Mouse (Mus musculus): ENCODE measurements around the gene Nf2. TPM values are rescaled to one million over a fixed set of nuclear protein-coding genes. Genes with fewer than 3 reads are reported as not detected.
A peak's percentile ranks its signal among the peaks of the same experiment; 100 is the strongest.

Gene Nf2
- polyA plus RNA-seq, 1 experiment, result 21.3 TPM

GRCm38 (mm10) chr11:4858416-4858815, 9.1 kb upstream of the Nf2 start:
- H3K36me3 ChIP-seq (ENCODE audit: control insufficient read depth, insufficient read depth, low read length), result no peaks in the 10 kb centered on the region
- no peaks in the 10 kb centered on the region for H3K4me1 ChIP-seq (ENCODE audit: control insufficient read depth, insufficient read depth, insufficient read length)
- WGBS, result 59% methylated on average over 2 of the region's 2 CpGs
- no peak overlapping the region for H3K27ac ChIP-seq (ENCODE audit: insufficient read depth, low read length)
- H3K4me3 ChIP-seq (ENCODE audit: extremely low read depth, insufficient read depth, insufficient read length), result no peak overlapping the region
- no peak for DNase-seq (ENCODE audit: low read depth in 1 of 2, low spot score in 2 of 2)
- no peaks in the 10 kb centered on the region for H3K27me3 ChIP-seq (ENCODE audit: control insufficient read depth, insufficient read depth, low read length)
- TF ChIP-seq CTCF (IDR thresholded peaks at IDR 0.05; ENCODE audit: extremely low read depth, insufficient read depth, insufficient read length, insufficient replicate concordance) (no peak), POLR2A (IDR thresholded peaks at IDR 0.05; ENCODE audit: low read depth, low read length) (no peak)

- no peaks in the 10 kb centered on the region for H3K4me1 ChIP-seq (ENCODE audit: control insufficient read depth, insufficient read depth, insufficient read length)
- no peaks in the 10 kb centered on the region for H3K27me3 ChIP-seq (ENCODE audit: control insufficient read depth, insufficient read depth, low read length)
- TF ChIP-seq POLR2A (IDR thresholded peaks at IDR 0.05; ENCODE audit: low read depth, low read length) (no peak), CTCF (IDR thresholded peaks at IDR 0.05; ENCODE audit: extremely low read depth, insufficient read depth, insufficient read length, insufficient replicate concordance) (no peak)
- H3K27ac ChIP-seq (ENCODE audit: insufficient read depth, low read length), result no peak overlapping the region
- no peak overlapping the region for H3K4me3 ChIP-seq (ENCODE audit: extremely low read depth, insufficient read depth, insufficient read length)
- no peak for DNase-seq (ENCODE audit: low read depth in 1 of 2, low spot score in 2 of 2)
- 92% methylated on average over 5 of the region's 5 CpGs for WGBS
- no peaks in the 10 kb centered on the region for H3K36me3 ChIP-seq (ENCODE audit: control insufficient read depth, insufficient read depth, low read length)
These were observed 4.8 kb upstream of the Nf2 start for GRCm38 (mm10) chr11:4854181-4854580.

GRCm38 (mm10) chr11:4853021-4853420, 3.7 kb upstream of the Nf2 start:
- no peak for TF ChIP-seq CTCF (IDR thresholded peaks at IDR 0.05; ENCODE audit: extremely low read depth, insufficient read depth, insufficient read length, insufficient replicate concordance)
- TF ChIP-seq POLR2A (IDR thresholded peaks at IDR 0.05; ENCODE audit: low read depth, low read length), result no peak
- Histone ChIP-seq H3K27me3 (ENCODE audit: control insufficient read depth, insufficient read depth, low read length) (no peaks in the 10 kb centered on the region), H3K4me3 (ENCODE audit: extremely low read depth, insufficient read depth, insufficient read length) (no peak overlapping the region), H3K4me1 (ENCODE audit: control insufficient read depth, insufficient read depth, insufficient read length) (0 out of 2 replicates have a peak, but pooled peaks cover 1% of the 10 kb centered on the region), H3K36me3 (ENCODE audit: control insufficient read depth, insufficient read depth, low read length) (no peaks in the 10 kb centered on the region), H3K27ac (ENCODE audit: insufficient read depth, low read length) (no peak overlapping the region)
- DNase-seq (ENCODE audit: low read depth in 1 of 2, low spot score in 2 of 2), result no peak

GRCm38 (mm10) chr11:4850404-4850803, 1.1 kb upstream of the Nf2 start:
- WGBS, result 74% methylated on average over 2 of the region's 2 CpGs

GRCm38 (mm10) chr11:4848483-4849248, 670 bp downstream of the Nf2 start:
- Histone ChIP-seq H3K36me3 (ENCODE audit: control insufficient read depth, insufficient read depth, low read length) (no peaks in the 10 kb centered on the region), H3K4me3 (ENCODE audit: extremely low read depth, insufficient read depth, insufficient read length) (peak overlapping the region; percentile 86), H3K4me1 (ENCODE audit: control insufficient read depth, insufficient read depth, insufficient read length) (0 out of 2 replicates have a peak, but pooled peaks cover 3% of the 10 kb centered on the region), H3K27ac (ENCODE audit: insufficient read depth, low read length) (peak overlapping the region; percentile 82), H3K27me3 (ENCODE audit: control insufficient read depth, insufficient read depth, low read length) (no peaks in the 10 kb centered on the region)
- TF ChIP-seq CTCF (IDR thresholded peaks at IDR 0.05; ENCODE audit: extremely low read depth, insufficient read depth, insufficient read length, insufficient replicate concordance), result no peak
- no peak for TF ChIP-seq POLR2A (IDR thresholded peaks at IDR 0.05; ENCODE audit: low read depth, low read length)
- DNase-seq (ENCODE audit: low read depth in 1 of 2, low spot score in 2 of 2), result peak; percentile 11 to 38
- 1% methylated on average over 50 of the region's 50 CpGs for WGBS

More at GRCm38 (mm10) chr11:4850404-4850803, 1.1 kb upstream of the Nf2 start:
- TF ChIP-seq CTCF (IDR thresholded peaks at IDR 0.05; ENCODE audit: extremely low read depth, insufficient read depth, insufficient read length, insufficient replicate concordance) (no peak), POLR2A (IDR thresholded peaks at IDR 0.05; ENCODE audit: low read depth, low read length) (no peak)
- H3K4me3 ChIP-seq (ENCODE audit: extremely low read depth, insufficient read depth, insufficient read length), result no peak overlapping the region
- H3K36me3 ChIP-seq (ENCODE audit: control insufficient read depth, insufficient read depth, low read length), result no peaks in the 10 kb centered on the region
- no peak overlapping the region for H3K27ac ChIP-seq (ENCODE audit: insufficient read depth, low read length)
- no peaks in the 10 kb centered on the region for H3K27me3 ChIP-seq (ENCODE audit: control insufficient read depth, insufficient read depth, low read length)
- DNase-seq (ENCODE audit: low read depth in 1 of 2, low spot score in 2 of 2), result no peak
- 0 out of 2 replicates have a peak, but pooled peaks cover 3% of the 10 kb centered on the region for H3K4me1 ChIP-seq (ENCODE audit: control insufficient read depth, insufficient read depth, insufficient read length)

GRCm38 (mm10) chr11:4840942-4841526, 8.3 kb downstream of the Nf2 start:
- no peak overlapping the region for H3K27ac ChIP-seq (ENCODE audit: insufficient read depth, low read length)
- no peaks in the 10 kb centered on the region for H3K27me3 ChIP-seq (ENCODE audit: control insufficient read depth, insufficient read depth, low read length)
- no peaks in the 10 kb centered on the region for H3K36me3 ChIP-seq (ENCODE audit: control insufficient read depth, insufficient read depth, low read length)
- no peak for DNase-seq (ENCODE audit: low read depth in 1 of 2, low spot score in 2 of 2)
- TF ChIP-seq POLR2A (IDR thresholded peaks at IDR 0.05; ENCODE audit: low read depth, low read length) (no peak), CTCF (IDR thresholded peaks at IDR 0.05; ENCODE audit: extremely low read depth, insufficient read depth, insufficient read length, insufficient replicate concordance) (no peak)
- H3K4me3 ChIP-seq (ENCODE audit: extremely low read depth, insufficient read depth, insufficient read length), result no peak overlapping the region
- no peaks in the 10 kb centered on the region for H3K4me1 ChIP-seq (ENCODE audit: control insufficient read depth, insufficient read depth, insufficient read length)
- WGBS, result 79% methylated on average over 3 of the region's 3 CpGs

- Histone ChIP-seq H3K27me3 (ENCODE audit: control insufficient read depth, insufficient read depth, low read length) (no peaks in the 10 kb centered on the region), H3K4me1 (ENCODE audit: control insufficient read depth, insufficient read depth, insufficient read length) (no peaks in the 10 kb centered on the region), H3K36me3 (ENCODE audit: control insufficient read depth, insufficient read depth, low read length) (no peaks in the 10 kb centered on the region), H3K4me3 (ENCODE audit: extremely low read depth, insufficient read depth, insufficient read length) (no peak overlapping the region), H3K27ac (ENCODE audit: insufficient read depth, low read length) (no peak overlapping the region)
- DNase-seq (ENCODE audit: low read depth in 1 of 2, low spot score in 2 of 2), result no peak
- WGBS, result 89% methylated on average over 1 of the region's 1 CpGs
- TF ChIP-seq POLR2A (IDR thresholded peaks at IDR 0.05; ENCODE audit: low read depth, low read length) (no peak), CTCF (IDR thresholded peaks at IDR 0.05; ENCODE audit: extremely low read depth, insufficient read depth, insufficient read length, insufficient replicate concordance) (no peak)
These were observed 11.1 kb downstream of the Nf2 start for GRCm38 (mm10) chr11:4838235-4838634.
